Comparison of ENCODE assay signal across 8 mouse cellular contexts in genomic region chr7:107567261-107567671, GRCm38 (mm10). TPM values are rescaled to one million over a fixed set of nuclear protein-coding genes. Genes with fewer than 3 reads are reported as not detected.
DNase-seq lines count a peak whose midpoint lies in the region; ATAC-seq lines count a peak whose summit lies in the region.

Gene Olfml1, plus strand, starts transcription at chr7:107567446.

- H3K4me1 ChIP-seq in forebrain, embryonic 16.5 days (replicated peaks; ENCODE audit: control insufficient read depth, insufficient read depth, low read length), result no peaks in the 10 kb centered on the region
- no peaks in the 10 kb centered on the region for H3K4me1 ChIP-seq in liver, embryonic 11.5 days (replicated peaks; ENCODE audit: control insufficient read depth, insufficient read depth, low read length)

- H3K4me2 ChIP-seq in forebrain, embryonic 16.5 days (ENCODE audit: low read length), result no peak within 1 kb of the TSS
- peak within 1 kb of the TSS; percentile 47 for H3K4me2 ChIP-seq in liver, embryonic 11.5 days

- no peak within 1 kb of the TSS for H3K27ac ChIP-seq in forebrain, embryonic 16.5 days (ENCODE audit: low read length)
- no peak within 1 kb of the TSS; the same call in 1 of the 2 replicates for H3K27ac ChIP-seq in liver, embryonic 11.5 days (ENCODE audit: low read depth, low read length)

- H3K4me3 ChIP-seq in forebrain, embryonic 16.5 days (replicated peaks; ENCODE audit: low read length), result no peak within 1 kb of the TSS
- H3K4me3 ChIP-seq in liver, embryonic 11.5 days (ENCODE audit: low read depth, low read length), result peak within 1 kb of the TSS; percentile 27; the same call in 1 of the 2 replicates

- peak; percentile 11 for DNase-seq in adrenal gland, postnatal 10 days
- DNase-seq in adrenal gland, adult 8-10 months, result no peak
- DNase-seq in heart, postnatal 10 days, result peak; percentile 57 to 63
- peak; percentile 60 to 75 for DNase-seq in kidney, postnatal 4 days
- no peak for DNase-seq in liver, embryonic 11.5 days (ENCODE audit: low spot score)
- DNase-seq in skeletal muscle tissue, adult 2 months (ENCODE audit: low read depth, low spot score), result peak; percentile 57
- DNase-seq in thymus, postnatal 25 days, result no peak

- no peaks in the 10 kb centered on the region for H3K27me3 ChIP-seq in forebrain, embryonic 16.5 days (replicated peaks; ENCODE audit: control insufficient read depth, insufficient read depth, low read length)
- no peaks in the 10 kb centered on the region for H3K27me3 ChIP-seq in liver, embryonic 11.5 days (replicated peaks; ENCODE audit: control insufficient read depth, insufficient read depth, low read length)

- H3K36me3 ChIP-seq in forebrain, embryonic 16.5 days (ENCODE audit: control insufficient read depth, insufficient read depth), result no peaks in the 10 kb centered on the region
- H3K36me3 ChIP-seq in liver, embryonic 11.5 days (ENCODE audit: control insufficient read depth, insufficient read depth, low read length), result no peaks in the 10 kb centered on the region

- WGBS in forebrain, embryonic 16.5 days, result 60% methylated on average over 7 of the region's 7 CpGs
- 59% methylated on average over 7 of the region's 7 CpGs for WGBS in liver, embryonic 11.5 days

- H3K9me3 ChIP-seq in forebrain, embryonic 16.5 days (ENCODE audit: control insufficient read depth, low read length), result peaks cover 4% of the 10 kb centered on the region; the same call in 1 of the 2 replicates
- H3K9me3 ChIP-seq in liver, embryonic 11.5 days (ENCODE audit: control insufficient read depth, low read length), result no peaks in the 10 kb centered on the region

- ATAC-seq in forebrain, embryonic 16.5 days, result 0 out of 2 replicates have a peak, but pooled peaks have one; percentile 33
- ATAC-seq in liver, embryonic 11.5 days (replicated peaks; ENCODE audit: low FRiP score), result peak; percentile 43; the same call in 1 of the 2 replicates

- intact Hi-C loops in heart, postnatal 10 days (cut with DNase I), result no loop called here

- no peak within 1 kb of the TSS for H3K9ac ChIP-seq in forebrain, embryonic 16.5 days (replicated peaks; ENCODE audit: low read depth, low read length)
- no peak within 1 kb of the TSS for H3K9ac ChIP-seq in liver, embryonic 11.5 days (ENCODE audit: low read depth, low read length)

RNA-seq across cellular contexts. Expression of gene Olfml1, which starts in this region (rescaled TPM):
- 10 to 100 TPM in 1 of 2 experiments, 1 to 10 TPM in 1; 9.9 to 12.4 TPM for total RNA-seq in adrenal gland, postnatal 10 days (2021)
- total RNA-seq in adrenal gland, adult 8-10 months (2022), result 10 to 100 TPM in 2 of 4 experiments, 1 to 10 TPM in 2; 8.9 to 15.2 (median 10.5) TPM
- polyA plus RNA-seq in forebrain, embryonic 16.5 days (2015; fragmentation: Nextera tagmentation; extraction: Ambion mirVana), result 2.6 and 4.5 TPM in 2 replicates
- 1 to 10 TPM; 8.0 to 9.5 TPM for total RNA-seq in heart, postnatal 10 days (2021)
- polyA plus RNA-seq in liver, embryonic 11.5 days (2014; fragmentation: Nextera tagmentation; extraction: Ambion mirVana), result 5.0 and 5.5 TPM in 2 replicates

Comparison
In these comparisons a context has a peak if more than half of its experiments do, and no peak if none do; other contexts are left out.
1. DNase-seq: peak in adrenal gland, postnatal 10 days (single experiment), heart, postnatal 10 days (2 of 2), kidney, postnatal 4 days (2 of 2) and skeletal muscle tissue, adult 2 months (single experiment); none in adrenal gland, adult 8-10 months (single experiment), liver, embryonic 11.5 days (single experiment) and thymus, postnatal 25 days (single experiment).